Mouse (Mus musculus): ENCODE measurements at regions not wholly inside any gene's neighbourhood (a gene's known extent, or its start where the extent isn't known, plus 50 kb on each side); places are given as distances from the start of the nearest gene placed in this dataset.

- peak; percentile 5 for DNase-seq
Observed at GRCm38 (mm10) chr1:157969635-157970111, 386.5 kb downstream of the Brinp2 start.

GRCm38 (mm10) chr1:157973373-157974232, 382.5 kb downstream of the Brinp2 start:
- no peak for DNase-seq

- no peak for DNase-seq
Observed at GRCm38 (mm10) chr1:157974656-157975055, 381.5 kb downstream of the Brinp2 start.

- DNase-seq = peak; percentile 70
Observed at GRCm38 (mm10) chr1:158019161-158019560, 337.0 kb downstream of the Brinp2 start.

- DNase-seq = peak; percentile 8
Observed at GRCm38 (mm10) chr1:158039756-158040155, 316.4 kb downstream of the Brinp2 start.

- no peak for DNase-seq
Observed at GRCm38 (mm10) chr1:158040334-158040733, 315.8 kb downstream of the Brinp2 start.

GRCm38 (mm10) chr1:158052644-158053043, 303.5 kb downstream of the Brinp2 start:
- no peak for DNase-seq

- no peak for DNase-seq
Observed at GRCm38 (mm10) chr1:158054961-158055360, 301.2 kb downstream of the Brinp2 start.

- no peak for DNase-seq
Observed at GRCm38 (mm10) chr1:158056994-158057630, 299.0 kb downstream of the Brinp2 start.

- DNase-seq = no peak
Observed at GRCm38 (mm10) chr1:158057789-158058188, 298.3 kb downstream of the Brinp2 start.

GRCm38 (mm10) chr1:158061995-158062394, 294.1 kb downstream of the Brinp2 start:
- DNase-seq = no peak

GRCm38 (mm10) chr1:158082181-158082580, 273.9 kb downstream of the Brinp2 start:
- no peak for DNase-seq

- DNase-seq = no peak
Observed at GRCm38 (mm10) chr1:158085856-158086255, 270.3 kb downstream of the Brinp2 start.

- no peak for DNase-seq
Observed at GRCm38 (mm10) chr1:158097500-158097899, 258.6 kb downstream of the Brinp2 start.

- DNase-seq = no peak
Observed at GRCm38 (mm10) chr1:158119708-158120107, 236.4 kb downstream of the Brinp2 start.

GRCm38 (mm10) chr1:158124902-158125301, 231.2 kb downstream of the Brinp2 start:
- DNase-seq = no peak

GRCm38 (mm10) chr1:158126272-158126671, 229.9 kb downstream of the Brinp2 start:
- no peak for DNase-seq

- no peak for DNase-seq
Observed at GRCm38 (mm10) chr1:158129243-158129770, 226.8 kb downstream of the Brinp2 start.

- peak; percentile 20 for DNase-seq
Observed at GRCm38 (mm10) chr1:158147525-158147924, 208.6 kb downstream of the Brinp2 start.

GRCm38 (mm10) chr1:158148035-158148434, 208.1 kb downstream of the Brinp2 start:
- no peak for DNase-seq

GRCm38 (mm10) chr1:158161111-158161510, 195.0 kb downstream of the Brinp2 start:
- DNase-seq = no peak

- peak; percentile 18 for DNase-seq
Observed at GRCm38 (mm10) chr1:158161533-158161932, 194.6 kb downstream of the Brinp2 start.

- no peak for DNase-seq
Observed at GRCm38 (mm10) chr1:158163411-158163810, 192.7 kb downstream of the Brinp2 start.

GRCm38 (mm10) chr1:158170006-158170405, 186.1 kb downstream of the Brinp2 start:
- DNase-seq = no peak

Measured in embryo, embryonic 11 days (tissue).